Mouse (Mus musculus): Measurements from ENCODE around the gene Ing3.

GRCm38 (mm10) chr6:22010258-22010657 is 60.9 kb downstream of the Ing3 start:
- TF ChIP-seq CTCF (IDR thresholded peaks at IDR 0.05; ENCODE audit: low read depth): no peak
- TF ChIP-seq EP300 (optimal IDR thresholded peaks at IDR 0.05): no peak

All from stomach, postnatal 0 days (tissue).